Mouse (Mus musculus) bone marrow macrophage, adult 2 months (primary cell): ENCODE measurements at regions not wholly inside any gene's neighbourhood (a gene's known extent, or its start where the extent isn't known, plus 50 kb on each side); places are given as distances from the start of the nearest gene placed in this dataset.

Source experiments
- CTCF ChIP-seq: IDR thresholded peaks from 2 replicates; pipeline ENCODE4 v1.5.1; 2012; ENCODE audit warnings: low read depth, mild to moderate bottlenecking, low read length, moderate library complexity
- POLR2A ChIP-seq: IDR thresholded peaks from 2 replicates; pipeline ENCODE4 v1.6.1; 2012; ENCODE audit warnings: mild to moderate bottlenecking, low read depth, low read length, borderline replicate concordance

DNA sequence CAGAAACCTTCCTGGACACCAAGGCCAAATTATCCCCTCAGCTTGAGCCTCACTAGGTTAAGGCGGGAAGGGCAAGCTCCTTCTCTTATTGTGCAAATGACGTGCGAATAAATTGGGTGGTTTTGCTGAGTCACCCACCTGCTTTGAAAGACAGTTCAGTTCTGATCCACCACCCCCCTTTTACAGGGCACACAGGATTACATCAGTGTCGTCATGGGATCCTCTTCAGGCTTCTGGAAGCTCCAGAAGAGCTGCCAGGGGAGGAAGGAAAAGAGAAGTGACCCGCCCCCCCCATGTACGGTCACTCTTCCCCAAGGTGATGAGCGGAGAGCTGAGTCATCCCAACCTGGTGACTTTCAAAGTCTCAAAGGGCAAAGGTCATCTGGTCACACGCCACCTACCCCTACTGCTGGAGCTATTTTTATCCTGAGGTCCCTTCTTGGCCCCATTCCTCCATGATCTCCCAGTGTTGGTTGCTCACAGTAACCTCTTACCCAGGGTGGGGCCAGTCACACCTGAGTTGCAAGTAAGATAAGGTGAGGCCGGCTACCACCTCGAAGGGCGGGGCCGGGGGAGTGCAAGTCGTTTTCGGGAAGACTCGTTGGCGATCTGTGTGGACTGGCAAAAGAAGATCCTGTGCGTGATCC lies 58.9 kb upstream of the Smndc1 start:
- TF ChIP-seq POLR2A (no peak), CTCF (no peak)
